Mouse (Mus musculus) brain, adult 2 months (tissue): ENCODE data around the gene Kank1.

Experiments
- DNase-seq: peaks from one replicate; pipeline ENCODE4 v3.0.0; 2011; ENCODE audit warnings: low read depth, low spot score

The Kank1 gene

DNA sequence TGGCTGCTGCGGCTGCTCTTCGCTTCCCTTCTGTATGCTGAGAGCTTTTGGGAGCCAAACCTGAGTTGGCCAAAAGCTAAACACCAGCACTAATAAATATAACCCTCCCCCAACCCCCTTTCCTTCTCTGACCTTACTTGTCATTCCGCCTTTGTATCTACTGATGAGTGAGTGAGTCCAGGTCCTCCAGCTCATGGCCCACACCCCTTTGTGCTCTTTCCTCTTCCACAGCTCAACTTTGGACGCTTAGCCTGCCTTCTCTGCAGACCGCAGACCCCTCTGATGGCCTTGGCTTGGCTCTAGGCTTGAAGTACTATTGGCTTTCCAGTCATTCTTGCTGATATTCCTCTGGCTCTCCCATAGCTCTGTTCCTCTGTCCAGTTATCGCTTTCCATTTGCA, 16.4 kb downstream of the Kank1 start:
- DNase-seq: no peak

DNA sequence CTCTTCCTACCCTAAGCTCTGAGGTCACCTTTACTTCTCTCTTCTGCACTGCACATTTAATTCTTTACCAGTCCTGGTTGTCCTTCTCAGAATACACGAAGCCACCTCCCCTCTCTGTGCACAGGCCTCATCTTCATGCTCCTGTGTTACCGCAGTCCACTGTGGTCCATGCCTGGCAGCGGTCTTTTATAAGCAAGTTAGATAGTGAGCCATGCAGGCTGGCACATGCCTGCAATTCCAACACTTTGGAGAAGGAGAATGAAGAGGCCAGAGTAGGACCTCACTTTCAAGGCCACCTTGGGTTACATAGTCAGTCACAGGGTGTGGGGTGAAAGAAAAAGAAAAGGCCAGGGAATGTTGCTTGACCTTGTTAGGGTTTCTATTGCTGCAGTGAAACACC, 16.9 kb downstream of the Kank1 start:
- DNase-seq: no peak

DNA sequence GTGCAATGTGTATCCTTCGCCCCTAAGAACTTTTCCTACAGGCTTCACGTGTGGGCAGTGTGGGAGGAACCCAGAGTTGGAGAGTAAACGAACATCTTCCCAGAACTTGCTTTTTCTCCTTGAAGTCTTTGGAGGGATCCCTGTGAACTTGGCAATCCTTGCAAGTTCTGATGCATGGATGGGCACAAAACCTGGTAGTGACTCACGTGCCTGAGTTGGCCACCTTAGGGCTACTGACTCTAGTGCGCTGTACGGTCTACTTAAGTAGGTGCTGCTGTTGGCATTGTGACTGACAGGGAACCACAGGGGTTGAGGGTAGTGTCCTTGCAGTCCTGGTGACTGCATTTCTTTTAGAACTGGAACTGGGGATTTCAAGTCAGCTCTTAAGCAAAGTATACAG, 21.5 kb downstream of the Kank1 start:
- no peak for DNase-seq

DNA sequence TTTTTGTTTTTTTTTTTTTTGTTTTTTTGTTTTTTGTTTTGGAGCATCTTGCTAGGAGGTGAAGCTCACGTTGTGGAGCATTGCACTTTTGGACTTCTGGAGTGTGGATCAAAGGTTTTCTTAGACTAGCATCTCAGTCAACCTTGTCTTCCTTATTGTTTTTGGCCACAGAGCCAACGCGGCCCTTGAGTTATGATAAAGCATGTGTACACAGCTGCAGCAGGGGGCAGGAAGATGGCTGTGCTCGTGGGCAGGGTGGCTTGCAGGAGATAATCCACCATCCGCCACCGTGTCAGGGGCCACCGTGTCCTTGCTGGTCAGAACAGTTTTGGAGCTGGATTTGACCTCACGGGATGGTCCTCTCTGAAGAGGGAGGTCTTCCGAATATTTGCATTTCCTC, 29.4 kb downstream of the Kank1 start:
- no peak for DNase-seq

DNA sequence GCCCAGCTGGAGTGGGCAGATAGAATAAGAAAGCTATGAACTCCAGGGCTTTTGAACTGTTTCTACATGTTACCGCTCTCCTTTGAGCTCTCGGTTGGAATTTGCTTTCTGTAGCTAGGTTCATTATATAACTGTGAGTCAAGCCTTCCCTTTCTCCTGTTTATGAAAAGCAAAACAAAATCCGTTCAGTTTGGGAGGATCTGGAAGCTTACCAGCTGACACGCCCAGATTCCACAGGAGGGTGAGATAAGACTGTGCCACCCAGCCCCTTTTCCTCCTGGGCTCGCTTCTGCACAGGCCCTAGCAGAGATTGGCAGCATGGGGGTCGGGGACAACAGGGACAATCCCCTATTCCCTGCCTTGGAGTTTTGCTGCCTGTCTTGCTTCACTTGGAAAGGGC, 30.5 kb downstream of the Kank1 start:
- DNase-seq: peak; percentile 55

DNA sequence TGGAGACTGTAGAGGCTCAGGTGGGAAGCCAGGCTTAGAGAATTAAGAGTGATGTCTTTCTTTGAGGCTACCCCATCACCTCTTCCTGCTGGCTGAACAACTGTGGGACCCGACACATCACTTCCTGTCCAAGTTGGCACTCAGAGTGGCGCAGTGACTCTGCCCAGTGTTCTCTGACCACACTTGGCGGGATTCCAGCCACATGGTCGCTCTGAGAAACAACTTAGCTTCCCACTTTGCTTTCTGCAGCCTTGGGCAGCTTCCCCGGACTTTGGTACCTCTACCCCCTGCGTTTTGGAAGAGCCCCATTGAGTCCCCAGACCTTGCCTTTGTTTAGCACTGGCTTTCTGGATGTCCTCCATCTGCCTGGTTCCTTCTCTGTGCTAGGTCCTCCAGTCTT, 31.8 kb downstream of the Kank1 start:
- DNase-seq: peak; percentile 57

DNA sequence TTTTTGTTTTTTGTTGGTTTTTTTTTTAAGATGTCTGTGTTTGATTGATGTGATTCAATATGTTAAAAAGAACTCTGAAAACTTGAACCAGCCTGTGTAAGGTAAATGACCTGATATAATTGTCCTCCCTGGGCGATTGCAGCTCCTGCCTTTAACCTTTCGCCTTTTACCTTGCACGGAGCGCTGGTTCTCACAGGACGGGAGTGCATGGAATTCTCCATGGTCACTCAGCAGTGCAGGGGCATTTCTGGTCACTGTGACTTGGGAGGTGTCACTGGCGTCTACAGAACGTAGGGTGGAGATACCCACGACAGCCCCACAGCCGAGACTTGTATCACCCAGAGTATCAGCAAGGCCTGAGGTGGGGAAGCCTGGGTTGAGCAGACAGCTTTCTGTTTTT, 34.8 kb downstream of the Kank1 start:
- DNase-seq: no peak

DNA sequence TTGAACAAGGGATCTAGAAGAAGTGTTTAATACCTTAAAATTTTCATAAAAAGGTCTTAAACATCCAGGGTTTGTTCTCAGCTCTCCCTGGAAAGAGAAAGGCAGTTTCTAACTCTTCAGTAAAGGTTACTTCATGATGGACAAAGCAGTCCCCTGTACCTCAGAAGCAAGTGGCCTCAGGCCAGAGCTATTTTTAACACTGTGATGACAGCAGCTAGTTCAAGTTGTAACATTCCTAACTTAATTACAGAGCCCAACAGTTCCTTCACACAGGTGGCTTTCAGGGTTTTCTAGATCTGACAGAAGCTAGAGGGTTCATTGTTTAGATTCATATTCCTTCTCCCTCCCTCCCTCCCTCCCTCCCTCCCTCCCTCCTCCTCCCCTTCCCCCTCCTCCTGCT, 36.4 kb downstream of the Kank1 start:
- no peak for DNase-seq

DNA sequence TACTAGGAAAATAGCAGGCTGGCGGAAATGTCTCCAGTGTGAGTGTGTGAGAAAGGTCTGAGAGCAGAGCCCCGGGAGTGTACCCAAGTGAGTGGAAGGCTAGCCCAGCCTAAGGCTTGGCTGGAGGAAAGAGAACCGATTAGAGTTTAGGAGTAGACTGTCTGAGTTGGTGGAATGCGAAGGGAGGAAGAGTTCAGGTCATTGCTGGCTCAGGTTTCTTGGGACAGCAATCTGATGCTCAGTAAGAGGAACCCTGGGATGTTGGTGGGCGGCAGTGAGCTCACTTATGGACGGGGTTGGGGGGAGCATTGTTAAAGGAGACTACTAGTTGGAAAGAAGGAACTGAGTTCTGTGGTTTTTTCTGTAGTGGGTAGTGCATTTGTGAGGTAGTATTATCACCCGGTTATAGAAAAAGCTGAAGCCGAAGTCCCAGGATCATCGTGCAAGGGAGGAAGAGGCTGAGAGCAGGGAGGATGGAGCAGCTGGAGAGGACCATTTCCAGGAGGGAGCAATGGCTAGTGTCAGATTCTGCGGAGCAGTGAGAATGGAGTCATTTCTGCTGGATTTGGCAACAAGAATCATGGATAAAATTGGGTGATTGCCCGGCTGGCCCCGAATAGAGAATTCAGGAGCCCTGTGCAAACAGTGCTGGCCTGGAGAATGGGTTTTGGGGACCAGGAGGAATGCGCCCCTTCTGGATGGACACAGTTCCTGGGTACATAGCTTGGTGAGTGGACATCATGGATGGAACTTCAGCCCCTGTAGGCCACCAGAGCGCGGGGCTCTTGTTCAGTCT, 40.0 kb downstream of the Kank1 start:
- DNase-seq: no peak

DNA sequence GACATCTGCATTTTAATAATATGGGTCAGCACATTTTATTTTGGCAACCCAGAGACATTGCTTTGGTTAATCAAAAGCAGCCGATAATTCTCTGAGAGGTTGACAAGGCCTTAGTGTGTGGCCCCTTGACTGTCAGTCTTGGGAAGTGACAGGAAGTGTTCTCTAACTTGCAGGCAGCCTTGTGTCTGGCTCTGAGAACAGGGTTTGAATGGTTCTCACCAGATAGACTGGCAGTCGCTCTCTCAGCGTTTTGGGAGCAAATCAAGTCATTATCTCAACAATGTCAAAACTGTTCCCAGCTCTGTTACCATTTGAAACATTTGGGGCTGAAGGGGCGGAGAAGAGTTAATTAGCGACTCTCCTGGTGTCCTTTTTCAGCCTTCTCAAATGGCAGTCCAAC, 41.0 kb downstream of the Kank1 start:
- peak; percentile 19 for DNase-seq

DNA sequence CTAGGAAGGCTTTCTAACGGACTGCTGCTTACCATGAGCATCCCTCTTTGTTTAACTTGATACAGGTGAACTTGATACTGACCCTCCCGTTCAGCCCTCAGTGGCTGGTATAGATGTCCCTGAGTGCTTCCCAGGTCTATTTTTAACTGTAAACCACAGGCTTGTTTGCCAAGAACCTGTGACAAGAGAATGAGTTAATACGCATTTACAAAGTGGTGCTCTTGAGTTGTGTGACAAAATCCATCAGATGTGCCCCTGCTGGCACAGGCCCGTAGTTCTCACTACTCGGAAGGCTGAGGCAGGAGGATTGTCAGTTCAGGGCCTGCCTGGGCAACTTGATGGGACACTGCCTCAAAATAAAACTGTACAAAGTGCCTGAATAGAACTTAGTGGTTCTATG, 42.8 kb downstream of the Kank1 start:
- no peak for DNase-seq

DNA sequence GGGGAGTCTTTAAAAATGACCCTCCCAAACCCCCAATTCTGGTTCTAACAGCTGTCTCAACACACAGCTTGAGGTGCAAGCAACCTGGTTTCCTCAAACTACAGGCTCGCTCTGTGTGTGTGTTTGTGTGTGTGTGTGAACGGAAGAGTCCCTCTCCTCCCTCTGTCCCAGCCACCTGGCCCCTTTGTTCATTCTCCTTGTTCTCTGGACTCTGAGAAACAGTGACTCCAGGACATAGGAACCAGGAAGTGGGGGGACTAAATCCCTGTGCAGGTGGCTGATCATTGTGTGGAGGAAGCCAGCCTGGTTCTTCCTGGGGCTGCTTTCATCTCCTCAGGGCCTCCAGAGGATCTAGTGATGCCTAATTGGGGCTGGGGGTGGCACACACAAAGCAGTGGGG, 46.9 kb downstream of the Kank1 start:
- DNase-seq: no peak

DNA sequence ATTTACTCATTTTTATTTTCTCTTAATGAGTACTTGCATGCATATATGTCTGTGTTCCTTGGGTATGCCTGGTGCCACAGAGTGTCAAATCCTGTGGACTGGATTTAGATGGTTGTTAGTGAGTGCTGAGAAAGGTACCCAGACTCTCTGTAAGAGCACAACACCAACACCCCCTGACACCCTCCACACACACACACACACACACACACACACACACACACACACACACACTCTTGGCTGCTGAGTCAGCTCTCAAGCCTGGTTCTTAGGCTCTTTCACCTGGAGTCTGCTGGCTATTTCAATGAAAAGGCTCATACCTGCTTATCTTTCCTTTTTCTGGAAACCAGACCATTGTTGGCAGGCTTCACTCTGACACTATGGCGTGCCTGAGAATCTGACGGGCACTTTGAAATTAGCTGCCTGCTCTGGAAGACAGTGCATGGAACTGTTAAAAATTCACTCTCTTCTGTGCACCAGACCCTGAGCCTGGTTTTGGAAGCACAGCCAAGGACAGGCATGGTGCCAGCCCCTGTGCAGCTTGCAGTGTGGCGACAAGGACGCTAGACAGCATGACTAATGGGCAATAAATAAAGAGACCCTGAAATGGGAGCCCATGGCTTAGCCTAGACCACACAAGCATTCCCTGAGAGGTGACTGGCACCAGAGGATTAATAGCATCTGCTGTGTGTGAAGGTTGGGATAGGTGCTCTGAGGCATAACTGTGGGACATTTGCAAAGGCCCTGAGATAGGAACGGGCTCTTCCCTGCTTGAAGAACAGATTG, 49.2 kb downstream of the Kank1 start:
- peak; percentile 46 for DNase-seq

DNA sequence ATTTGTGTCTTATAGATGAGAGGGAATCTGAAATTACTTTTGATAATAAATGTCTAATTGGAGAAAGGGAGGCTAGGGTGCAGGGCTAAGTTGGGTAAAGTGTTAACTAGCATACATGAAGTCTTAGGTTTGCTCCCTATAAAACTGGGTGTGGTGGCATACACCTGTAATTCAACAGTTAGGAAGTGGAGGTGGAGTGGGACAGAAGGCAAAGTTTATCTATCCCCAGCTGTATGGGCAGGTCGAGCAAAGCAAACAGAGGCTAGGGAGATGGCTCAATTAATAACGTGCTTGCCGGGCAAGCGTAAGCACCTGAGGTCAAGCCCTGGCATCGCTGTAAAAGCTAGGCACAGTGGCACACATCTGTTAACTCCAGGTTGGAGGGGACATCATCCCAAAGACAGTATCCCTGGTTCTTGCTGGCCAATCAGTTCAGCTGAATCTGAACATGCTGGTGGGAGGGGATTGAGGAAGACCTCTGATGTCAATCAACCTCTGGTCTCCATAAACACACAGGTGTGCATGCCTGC, 54.3 kb downstream of the Kank1 start:
- DNase-seq: no peak

DNA sequence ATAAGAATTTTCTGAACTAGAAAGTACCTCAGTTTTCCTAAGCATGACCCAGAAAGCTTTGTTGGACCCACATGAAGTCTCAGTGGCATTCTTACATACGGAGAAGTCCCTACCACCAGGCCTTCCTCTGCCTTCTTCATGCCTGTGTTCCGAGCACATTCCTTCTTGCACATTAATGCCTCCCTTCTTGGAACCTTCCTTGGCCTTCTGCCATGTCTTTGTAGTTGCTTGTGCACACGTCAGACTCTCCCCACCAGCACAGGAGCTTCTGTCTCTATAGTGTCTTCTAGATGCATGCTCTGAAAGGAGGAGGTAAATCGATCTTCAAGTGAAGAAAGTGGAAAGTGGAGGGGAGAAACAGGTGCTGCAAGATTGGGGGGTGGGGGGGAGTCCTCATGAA, 58.4 kb downstream of the Kank1 start:
- DNase-seq: no peak

DNA sequence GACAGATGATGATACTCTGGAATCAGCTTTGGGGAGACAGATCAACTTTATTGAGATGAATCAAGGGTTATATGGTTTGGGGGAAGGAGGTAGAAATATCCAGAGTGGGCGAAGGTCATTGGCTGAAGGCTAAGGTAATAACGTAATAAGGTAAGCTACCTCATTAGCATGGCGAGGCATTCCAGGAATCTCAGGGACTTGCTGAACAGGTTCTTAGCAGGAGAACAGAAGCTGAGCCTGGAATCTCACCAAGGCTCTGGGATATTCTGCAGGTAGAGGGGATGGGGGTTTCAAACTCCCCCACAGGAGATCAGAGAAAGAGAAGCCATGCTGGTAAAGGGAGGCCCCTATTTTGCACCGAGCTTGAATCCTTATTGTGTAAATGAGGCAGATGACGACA, 60.5 kb downstream of the Kank1 start:
- DNase-seq: no peak

DNA sequence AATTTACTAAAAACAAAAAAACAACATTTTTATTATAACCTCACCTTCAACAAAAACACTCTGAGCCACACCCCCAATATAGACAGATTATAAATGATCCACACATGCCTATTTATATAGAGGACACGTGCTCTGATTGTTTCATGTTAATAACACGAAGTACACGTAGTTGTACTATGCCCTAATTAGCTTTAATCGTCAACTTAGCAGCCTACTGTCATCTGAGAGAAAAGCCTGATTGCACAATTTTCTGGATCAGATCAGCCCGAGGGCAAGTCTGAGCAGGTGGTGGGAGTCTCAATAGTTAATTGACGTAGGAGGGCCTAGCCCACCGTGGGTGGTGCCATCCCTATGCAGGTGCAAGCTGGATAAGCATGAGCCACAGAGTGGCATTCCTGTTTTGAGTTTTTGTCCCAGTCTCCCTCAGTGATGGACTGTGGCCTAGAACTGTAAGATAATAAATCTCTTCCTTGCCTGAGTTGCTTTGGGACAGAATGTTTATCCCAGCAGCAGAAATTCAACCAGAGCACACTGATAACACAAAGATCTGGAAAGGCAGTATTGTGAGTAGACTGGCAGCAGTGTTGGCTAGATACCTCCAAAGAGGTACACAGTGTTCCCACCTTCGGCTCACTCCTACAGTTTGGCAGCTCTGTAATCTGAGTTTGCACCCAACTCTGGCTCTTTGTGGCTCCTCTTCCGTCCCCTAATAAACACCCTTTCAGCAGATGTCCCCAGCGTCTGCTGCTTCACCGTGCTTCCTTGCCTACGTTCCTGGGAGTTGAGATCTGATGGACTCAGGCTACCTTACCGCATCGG, 63.3 kb downstream of the Kank1 start:
- DNase-seq: no peak

DNA sequence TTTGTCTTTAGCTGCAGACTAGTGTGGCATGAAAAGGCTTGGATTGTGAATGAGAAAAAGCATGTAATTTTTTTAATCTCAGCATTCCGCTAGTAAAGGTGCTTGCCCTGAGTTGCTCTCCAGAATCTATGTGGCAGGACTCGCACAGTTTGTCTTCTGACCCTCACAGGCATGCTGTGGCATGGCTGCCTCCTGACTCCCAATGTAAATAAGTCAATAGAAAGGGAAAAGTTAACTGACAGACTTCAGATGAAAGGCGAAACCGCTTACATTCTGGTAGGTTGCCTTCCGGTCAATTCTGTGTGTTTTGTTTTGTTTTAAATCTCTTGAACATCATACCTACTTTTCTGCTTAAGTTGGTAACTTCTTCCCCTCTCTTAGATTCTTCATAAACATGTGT, 64.4 kb downstream of the Kank1 start:
- no peak for DNase-seq

DNA sequence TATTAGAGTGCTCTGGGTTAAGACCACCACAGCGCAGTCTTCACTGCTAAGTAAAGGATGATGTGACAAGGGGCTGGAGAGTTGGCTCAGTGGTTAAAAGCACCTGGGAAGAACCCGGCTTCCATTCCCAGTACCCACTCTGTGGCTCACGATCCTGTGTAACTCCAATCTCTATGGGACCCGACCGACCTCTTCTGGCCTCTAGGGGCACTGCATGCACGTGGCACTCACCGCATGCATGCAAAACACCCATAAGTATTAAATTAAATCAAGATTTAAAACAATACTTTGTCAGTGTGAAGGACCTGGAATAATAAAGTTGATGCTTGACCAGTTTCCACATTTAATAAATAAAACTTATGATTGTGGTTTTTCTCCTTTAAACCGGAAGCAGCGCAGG, 69.5 kb downstream of the Kank1 start:
- no peak for DNase-seq

DNA sequence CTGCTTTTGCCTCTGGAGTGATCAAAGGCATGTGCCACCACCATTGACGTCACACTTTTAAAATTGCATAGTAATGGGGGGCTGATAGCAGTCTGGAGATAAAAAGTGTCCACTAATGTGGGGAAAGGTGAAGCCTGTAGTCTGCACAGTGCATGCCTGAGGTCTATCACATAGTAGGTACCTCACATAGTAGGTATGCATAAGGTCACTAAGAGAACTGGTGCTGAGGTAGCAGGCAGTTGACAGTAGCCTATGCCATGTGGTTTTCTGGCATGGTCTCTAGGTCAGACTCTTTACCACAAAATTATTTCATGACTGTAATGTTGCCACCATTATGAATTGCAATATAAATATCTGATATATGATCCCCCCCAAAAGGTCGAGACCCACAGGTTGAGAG, 71.4 kb downstream of the Kank1 start:
- no peak for DNase-seq

DNA sequence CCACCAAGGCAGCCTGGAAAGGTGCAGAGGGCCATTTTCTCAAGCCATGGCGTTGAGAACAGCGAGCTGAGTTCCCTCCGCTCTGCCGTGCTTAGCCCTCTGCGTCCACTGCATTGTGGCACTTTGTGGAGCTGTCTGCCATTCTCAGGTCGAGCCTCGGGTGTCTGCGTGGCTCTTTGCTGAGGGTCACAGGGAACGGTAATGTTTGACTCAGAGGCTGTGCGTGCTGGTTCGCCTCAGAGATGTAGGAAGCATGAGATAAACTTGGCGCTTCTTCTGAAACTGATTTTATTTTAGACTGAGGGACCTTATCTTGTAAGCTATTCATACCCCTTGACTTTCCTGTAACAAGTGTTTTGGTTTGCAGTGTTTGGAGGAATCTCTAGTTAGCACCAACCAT, 72.0 kb downstream of the Kank1 start:
- DNase-seq: no peak

DNA sequence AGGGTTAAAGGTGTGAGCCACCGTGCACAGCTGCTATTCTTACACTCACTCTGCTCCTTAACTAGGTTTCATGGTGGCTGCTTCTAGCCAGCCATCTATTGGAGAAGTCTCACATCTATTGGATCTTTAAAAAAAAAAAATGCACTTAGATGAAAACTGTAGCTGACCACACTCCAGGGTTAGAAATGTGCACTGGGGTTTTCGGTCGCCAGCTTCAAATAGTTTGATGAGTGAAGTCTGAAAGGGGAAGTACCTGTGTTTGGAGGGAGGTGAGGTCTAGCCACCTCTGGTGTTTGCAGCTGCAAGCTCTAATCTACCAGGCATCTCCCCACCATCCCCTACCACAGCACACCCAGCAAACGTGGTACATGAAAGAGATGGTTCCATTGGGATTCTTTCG, 74.2 kb downstream of the Kank1 start:
- no peak for DNase-seq
